Mouse (Mus musculus) limb, embryonic 13.5 days (tissue): ENCODE measurements around the gene Lgi4. TPM values are rescaled to one million over a fixed set of nuclear protein-coding genes. Genes with fewer than 3 reads are reported as not detected.

ENCODE experiments used
- ATAC-seq: fragments of 200-750 bp; cut with Nextera tagmentation; 2 replicates; pipeline ENCODE4 v1.8.0; 2017; ENCODE audit warnings: low read depth, moderate number of reproducible peaks, moderate TSS enrichment; ENCODE audit not compliant: low FRiP score
- H3K27ac ChIP-seq: fragments of 300-500 bp; sonication (generic); 2 replicates; pipeline ENCODE4 v1.5.1; 2015; ENCODE audit warnings: inconsistent platforms, mild to moderate bottlenecking, moderate library complexity
- H3K27me3 ChIP-seq: fragments of 300-500 bp; sonication (generic); 2 replicates; pipeline ENCODE4 v1.6.1; 2015; ENCODE audit warnings: mild to moderate bottlenecking, inconsistent platforms
- H3K36me3 ChIP-seq: fragments of 300-500 bp; sonication (generic); 2 replicates; pipeline ENCODE4 v1.6.1; 2015; ENCODE audit warnings: inconsistent platforms, mild to moderate bottlenecking, moderate library complexity
- H3K4me1 ChIP-seq: fragments of 300-500 bp; sonication (generic); 2 replicates; pipeline ENCODE4 v1.6.1; 2015; ENCODE audit warnings: inconsistent platforms
- H3K4me2 ChIP-seq: fragments of 300-500 bp; sonication (generic); replicated peaks from 2 replicates; pipeline ENCODE4 v1.6.1; 2015; ENCODE audit warnings: inconsistent platforms, mild to moderate bottlenecking, moderate library complexity
- H3K4me3 ChIP-seq: fragments of 300-500 bp; sonication (generic); 2 replicates; pipeline ENCODE4 v1.5.1; 2015; ENCODE audit warnings: moderate library complexity, mild to moderate bottlenecking, inconsistent platforms
- H3K9ac ChIP-seq: fragments of 300-500 bp; sonication (generic); 2 replicates; pipeline ENCODE4 v1.6.1; 2015; ENCODE audit warnings: mild to moderate bottlenecking, inconsistent platforms
- H3K9me3 ChIP-seq: fragments of 300-500 bp; sonication (generic); 2 replicates; pipeline ENCODE4 v1.6.1; 2016; ENCODE audit warnings: inconsistent platforms
- WGBS: fragments of 180-500 bp; shearing (Covaris S2); methylation state at CpG from one replicate; pipeline ENCODE4 v1.1.7; 2015; 5-methylcytosine and 5-hydroxymethylcytosine counted together
- polyA plus RNA-seq: library from polyadenylated mRNA; unstranded; fragments of >200 nt; fragmentation: Nextera tagmentation; extraction: Ambion mirVana; gene quantifications from 2 replicates; pipeline ENCODE4 v1.2.1, GENCODE M21; 2015

Gene Lgi4
- polyA plus RNA-seq, 1 experiment from 2014 or later = 0.67 TPM

DNA sequence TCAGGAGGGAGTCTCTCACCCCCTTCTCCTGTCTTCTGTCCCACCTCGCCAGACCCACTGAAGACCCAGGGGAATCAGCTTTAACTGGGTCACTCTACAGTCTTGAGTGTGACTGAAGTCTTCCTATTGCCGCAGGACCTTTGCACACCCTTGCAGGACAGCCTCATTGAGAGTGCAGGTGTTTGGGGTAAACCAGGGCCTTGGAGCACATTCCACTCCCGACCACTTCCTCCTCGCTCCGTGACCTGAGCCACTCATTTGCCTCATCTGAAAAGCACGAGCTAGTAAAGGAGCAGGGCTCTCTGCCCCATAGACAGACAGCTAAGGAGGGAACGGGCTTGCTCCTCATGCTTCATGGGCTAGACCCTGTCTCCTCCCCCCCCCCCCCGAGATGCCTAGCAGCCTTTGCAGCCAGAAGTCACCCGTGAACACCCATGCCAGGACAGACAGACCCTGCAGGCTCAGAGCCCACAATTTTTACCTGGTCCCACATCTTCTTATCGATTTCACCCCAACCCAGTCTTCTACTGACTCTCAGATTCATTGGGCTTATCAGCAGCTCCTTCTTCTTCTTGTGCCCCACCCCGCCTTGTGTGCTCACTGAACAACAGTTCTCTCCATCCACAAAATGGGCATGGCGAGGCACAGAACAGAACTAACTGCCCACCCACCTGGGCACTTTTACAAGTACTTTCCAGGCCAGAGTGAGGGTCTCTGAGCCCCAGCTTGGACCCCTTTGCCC is 18.7 kb upstream of the Lgi4 start:
- H3K4me3 ChIP-seq = no peak overlapping the region
- no peak overlapping the region for H3K27ac ChIP-seq
- H3K9ac ChIP-seq = no peak overlapping the region
- H3K4me2 ChIP-seq = no peak overlapping the region
- ATAC-seq = no peak
- H3K27me3 ChIP-seq = peaks cover 63% of the 10 kb centered on the region
- H3K9me3 ChIP-seq = no peaks in the 10 kb centered on the region
- H3K36me3 ChIP-seq = no peaks in the 10 kb centered on the region
- peaks cover 14% of the 10 kb centered on the region for H3K4me1 ChIP-seq
- 73% methylated on average over 12 of the region's 12 CpGs for WGBS

DNA sequence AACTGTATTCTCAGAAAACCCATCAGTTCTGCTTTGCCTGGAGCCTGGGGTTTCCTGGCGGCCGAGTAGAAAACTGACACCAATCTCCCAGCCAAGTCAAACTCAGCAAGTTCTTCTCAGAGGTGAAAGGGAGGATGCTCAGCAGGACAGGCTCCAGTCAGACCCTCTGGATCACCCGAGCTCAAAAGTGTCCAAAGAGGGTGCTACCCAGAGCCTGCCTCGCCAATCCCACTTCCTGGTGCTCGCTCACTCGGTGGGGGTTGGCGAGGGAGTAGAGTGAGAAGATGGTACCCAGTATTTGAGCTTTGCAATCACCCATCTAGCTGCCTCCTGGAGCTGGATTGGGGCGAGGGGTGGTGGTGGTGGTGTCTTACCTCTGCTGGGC is 18.1 kb upstream of the Lgi4 start:
- no peaks in the 10 kb centered on the region for H3K36me3 ChIP-seq
- H3K27me3 ChIP-seq = peaks cover 67% of the 10 kb centered on the region
- H3K9ac ChIP-seq = no peak overlapping the region
- no peak overlapping the region for H3K4me3 ChIP-seq
- ATAC-seq = no peak
- 31% methylated on average over 8 of the region's 8 CpGs for WGBS
- H3K4me1 ChIP-seq = peaks cover 14% of the 10 kb centered on the region
- no peaks in the 10 kb centered on the region for H3K9me3 ChIP-seq
- no peak overlapping the region for H3K27ac ChIP-seq
- no peak overlapping the region; the same call in 1 of the 2 replicates for H3K4me2 ChIP-seq

DNA sequence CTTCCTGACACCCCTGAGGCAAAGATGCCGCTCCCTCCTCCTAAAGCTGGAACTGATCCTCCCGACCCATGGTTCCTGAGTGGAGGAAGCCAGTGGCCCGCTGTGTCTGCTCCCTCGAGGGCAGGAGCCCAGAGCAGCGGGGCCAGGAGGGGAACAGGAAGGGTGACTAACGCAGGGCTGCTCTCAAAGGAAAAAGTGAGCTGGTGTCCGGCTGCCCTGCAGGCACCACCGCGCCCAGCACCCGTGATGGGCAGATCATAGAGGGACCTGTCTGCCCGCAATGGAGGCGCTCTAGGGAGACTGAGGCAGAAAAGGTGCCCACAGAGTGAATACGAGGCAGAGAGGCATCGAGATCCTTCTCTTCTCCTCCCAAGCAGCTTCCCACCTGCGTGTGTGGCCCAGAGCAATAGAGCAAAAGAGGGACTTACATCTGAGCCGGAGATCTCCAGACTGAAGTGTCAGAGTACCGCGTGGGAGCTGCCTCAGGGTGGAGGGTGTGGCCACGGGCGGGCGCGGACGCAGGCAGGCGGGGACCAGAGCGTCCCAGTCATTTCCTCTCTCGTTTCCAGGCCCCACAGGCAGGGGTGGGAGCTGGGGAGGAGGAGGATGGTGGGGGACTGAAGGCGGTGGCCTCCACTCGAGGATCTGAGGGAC is 17.4 kb upstream of the Lgi4 start:
- peak; percentile 34; the same call in 1 of the 2 replicates for ATAC-seq
- H3K4me2 ChIP-seq = peak overlapping the region; percentile 61
- no peak overlapping the region for H3K27ac ChIP-seq
- no peaks in the 10 kb centered on the region for H3K9me3 ChIP-seq
- peak overlapping the region; percentile 31 for H3K4me3 ChIP-seq
- peaks cover 14% of the 10 kb centered on the region for H3K4me1 ChIP-seq
- 3% methylated on average over 28 of the region's 28 CpGs for WGBS
- no peaks in the 10 kb centered on the region for H3K36me3 ChIP-seq
- peaks cover 70% of the 10 kb centered on the region for H3K27me3 ChIP-seq
- H3K9ac ChIP-seq = peak overlapping the region; percentile 51

DNA sequence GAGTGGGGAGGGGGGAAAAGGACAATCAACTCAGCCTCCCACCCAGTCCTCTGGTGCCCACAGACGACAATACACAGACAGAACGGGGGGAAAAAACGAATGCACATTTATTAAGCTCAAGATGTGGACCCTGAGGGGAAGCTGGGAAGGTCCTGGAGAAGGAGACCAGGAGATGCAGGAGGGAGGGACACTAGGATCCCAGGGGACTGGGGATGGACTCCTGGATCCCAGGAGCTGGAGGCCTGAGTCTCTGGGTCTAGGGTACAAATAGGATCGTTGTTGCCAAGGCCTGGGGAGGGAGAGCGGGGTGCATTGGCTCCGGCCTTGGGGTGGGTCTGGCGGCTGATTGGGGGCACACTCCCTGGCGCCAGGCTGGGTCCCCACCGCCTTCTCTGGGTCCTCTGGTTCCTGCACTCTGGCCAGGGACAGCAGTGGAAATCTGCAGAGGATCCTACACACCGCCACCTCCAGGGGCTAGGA is 16.7 kb upstream of the Lgi4 start, which contains the start of gene Fxyd5:
Gene Fxyd5 (minus strand): TSS at position 51 of the 480 bp plus-strand sequence.
- peaks cover 75% of the 10 kb centered on the region for H3K27me3 ChIP-seq
- ATAC-seq = no peak
- peak within 1 kb of the TSS; percentile 51 for H3K9ac ChIP-seq
- H3K4me1 ChIP-seq = peaks cover 14% of the 10 kb centered on the region
- no peaks in the 10 kb centered on the region for H3K36me3 ChIP-seq
- no peak within 1 kb of the TSS for H3K27ac ChIP-seq
- whole genome bisulfite sequencing = 37% methylated on average over 10 of the region's 10 CpGs
- peak within 1 kb of the TSS; percentile 31 for H3K4me3 ChIP-seq
- H3K9me3 ChIP-seq = no peaks in the 10 kb centered on the region
- peak within 1 kb of the TSS; percentile 61 for H3K4me2 ChIP-seq

DNA sequence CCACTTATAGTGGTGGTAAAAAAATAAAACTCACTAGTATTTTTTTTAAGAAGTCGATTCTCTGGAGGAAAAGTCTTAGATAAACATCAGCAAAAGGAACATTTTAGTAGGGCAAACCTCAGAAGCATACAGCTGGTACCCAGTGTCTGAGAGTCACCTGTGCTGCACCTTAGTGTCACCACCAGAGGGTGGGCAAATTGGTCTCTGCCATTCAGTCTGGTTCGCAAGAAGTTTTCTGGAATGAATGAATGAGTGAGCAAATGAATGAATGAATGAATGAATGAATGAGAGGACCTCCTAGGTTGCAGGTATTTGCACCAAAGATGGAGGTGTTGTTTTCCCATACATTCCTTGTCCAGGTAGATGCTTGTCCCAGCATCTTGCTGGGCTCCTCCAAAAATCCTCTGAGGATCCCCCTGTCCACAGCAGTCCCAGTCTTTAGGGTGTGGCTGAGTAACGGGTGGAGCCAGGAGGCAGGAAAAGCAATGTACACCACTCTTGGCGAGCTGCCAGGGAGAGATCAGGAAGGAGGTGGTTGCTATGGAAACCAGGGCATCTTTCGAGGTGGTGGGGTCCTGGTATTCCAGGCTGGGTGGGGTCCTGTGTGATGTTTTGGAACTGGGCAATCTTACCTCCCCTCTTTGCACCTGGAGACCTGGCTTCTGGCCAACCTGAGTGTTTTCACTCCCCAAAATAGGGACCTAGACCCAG is 9.9 kb upstream of the Lgi4 start:
- H3K27me3 ChIP-seq = peaks cover 91% of the 10 kb centered on the region
- WGBS = 20% methylated on average over 5 of the region's 5 CpGs
- H3K9me3 ChIP-seq = no peaks in the 10 kb centered on the region
- peaks cover 52% of the 10 kb centered on the region for H3K4me1 ChIP-seq
- H3K36me3 ChIP-seq = no peaks in the 10 kb centered on the region
- H3K4me2 ChIP-seq = peak overlapping the region; percentile 60
- H3K4me3 ChIP-seq = peak overlapping the region; percentile 35
- no peak overlapping the region for H3K27ac ChIP-seq
- ATAC-seq = no peak
- H3K9ac ChIP-seq = no peak overlapping the region

DNA sequence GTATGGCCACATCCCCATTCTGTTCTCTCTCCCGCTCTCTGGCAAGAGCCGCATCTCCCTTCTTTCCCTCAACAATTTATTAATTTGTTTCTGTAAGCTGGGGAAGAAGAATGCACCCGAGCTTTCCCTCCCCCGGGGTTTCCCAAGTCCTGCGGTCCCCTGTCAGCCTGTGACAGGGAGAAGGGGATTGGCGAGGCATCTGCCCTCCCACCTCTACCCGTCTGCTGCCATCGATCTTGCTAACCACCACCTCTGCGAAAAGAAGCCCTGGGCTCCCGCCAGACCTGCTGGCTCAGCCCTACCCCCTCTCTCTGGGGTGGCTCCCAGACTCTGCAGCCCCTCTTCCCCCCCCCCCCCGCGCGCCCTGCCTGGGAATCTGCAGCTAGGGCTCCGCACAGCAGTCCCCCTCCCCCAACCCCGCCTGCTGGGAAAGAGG is 9.3 kb upstream of the Lgi4 start:
- Histone ChIP-seq H3K4me1 (peaks cover 57% of the 10 kb centered on the region), H3K9ac (peak overlapping the region; percentile 25; the same call in 1 of the 2 replicates), H3K27ac (no peak overlapping the region), H3K36me3 (no peaks in the 10 kb centered on the region), H3K9me3 (no peaks in the 10 kb centered on the region), H3K4me2 (peak overlapping the region; percentile 60), H3K27me3 (peaks cover 91% of the 10 kb centered on the region), H3K4me3 (peak overlapping the region; percentile 35)
- 2% methylated on average over 13 of the region's 15 CpGs for WGBS
- ATAC-seq = no peak

DNA sequence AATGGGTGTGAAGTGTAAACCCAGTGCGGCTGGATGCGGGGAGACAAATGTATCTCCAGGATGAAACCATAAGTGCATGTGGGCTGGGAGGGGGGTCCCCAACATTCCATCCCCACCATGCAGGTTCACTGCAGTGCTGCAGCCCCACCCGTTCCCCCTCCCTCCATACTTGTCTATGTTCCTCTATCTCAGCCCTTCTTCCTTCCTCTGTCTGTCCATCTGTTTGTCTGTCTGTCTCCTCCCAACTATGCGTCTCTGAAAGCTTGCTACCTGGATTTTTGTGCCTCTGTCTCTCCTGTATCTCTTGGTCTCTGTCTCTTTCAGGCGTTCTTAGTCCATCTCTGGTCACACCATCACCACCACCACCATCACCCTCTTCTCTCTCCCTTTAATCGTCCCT is 8.7 kb upstream of the Lgi4 start:
- 6% methylated on average over 6 of the region's 6 CpGs for WGBS
- H3K9me3 ChIP-seq = no peaks in the 10 kb centered on the region
- peak overlapping the region; percentile 25; the same call in 1 of the 2 replicates for H3K9ac ChIP-seq
- no peak overlapping the region for H3K27ac ChIP-seq
- no peaks in the 10 kb centered on the region for H3K36me3 ChIP-seq
- H3K27me3 ChIP-seq = peaks cover 86% of the 10 kb centered on the region
- H3K4me1 ChIP-seq = peaks cover 64% of the 10 kb centered on the region
- peak overlapping the region; percentile 35 for H3K4me3 ChIP-seq
- peak overlapping the region; percentile 60 for H3K4me2 ChIP-seq
- no peak for ATAC-seq

DNA sequence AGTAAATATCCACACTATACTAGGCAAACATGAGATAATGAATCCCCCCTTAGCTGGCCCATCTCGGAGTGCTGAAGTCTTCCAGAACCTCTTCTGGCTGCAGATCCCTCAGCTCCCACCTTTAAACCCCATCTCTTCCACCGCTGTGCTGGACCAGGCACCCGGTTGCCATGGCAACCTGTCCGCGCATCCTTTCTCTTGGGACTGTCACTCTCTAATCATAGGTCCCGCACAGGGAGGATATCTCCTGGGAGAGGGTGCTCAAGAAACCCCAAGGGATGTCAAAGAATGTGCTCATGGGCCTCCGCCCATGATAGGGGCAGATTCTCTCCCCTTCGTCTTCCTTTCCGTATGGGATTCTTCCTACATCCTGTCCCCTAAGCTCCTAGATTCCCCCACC is 8.2 kb upstream of the Lgi4 start:
- Histone ChIP-seq H3K9ac (peak overlapping the region; percentile 48; the same call in 1 of the 2 replicates), H3K27me3 (peaks cover 83% of the 10 kb centered on the region), H3K4me1 (peaks cover 65% of the 10 kb centered on the region), H3K36me3 (no peaks in the 10 kb centered on the region), H3K4me2 (peak overlapping the region; percentile 60), H3K27ac (no peak overlapping the region), H3K9me3 (no peaks in the 10 kb centered on the region), H3K4me3 (peak overlapping the region; percentile 35)
- WGBS = 2% methylated on average over 9 of the region's 9 CpGs
- no peak for ATAC-seq

DNA sequence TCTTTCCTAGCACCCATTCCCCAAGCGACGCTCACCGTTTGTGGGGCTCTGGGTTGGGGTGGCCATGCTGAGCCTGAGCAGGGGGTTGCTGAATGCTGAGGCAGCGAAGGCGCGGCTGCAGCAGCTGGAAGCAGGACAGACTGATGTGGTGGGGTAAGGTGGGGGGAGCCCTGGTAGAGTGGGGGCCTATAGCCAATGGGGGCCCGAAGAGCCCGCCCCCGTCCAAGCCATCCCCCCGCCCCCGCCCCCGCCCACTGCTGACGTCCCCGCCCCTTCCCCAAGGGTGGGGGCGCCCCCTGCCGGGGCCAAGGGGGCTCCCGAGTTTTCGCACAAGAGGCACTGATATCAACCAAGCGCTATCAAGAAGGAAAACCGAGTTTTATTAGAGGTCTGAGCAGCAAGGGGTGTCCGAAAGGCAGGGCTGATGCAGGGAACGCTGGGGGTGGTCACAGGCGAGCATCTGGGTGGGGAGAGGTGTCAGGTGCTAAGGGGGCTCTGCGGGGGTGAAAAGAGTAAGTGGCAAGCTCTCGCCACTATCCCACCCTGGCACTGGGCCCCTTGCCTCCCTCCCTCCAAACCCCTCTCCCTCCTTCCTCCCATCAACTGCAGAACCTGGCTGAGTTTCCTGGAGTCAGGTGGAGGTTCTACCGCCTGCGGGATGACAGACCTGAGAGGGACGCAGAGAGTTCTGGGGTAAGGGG is 7.7 kb upstream of the Lgi4 start, which contains the start of gene Fxyd7:
Gene Fxyd7 (minus strand): TSS at position 147 of the 701 bp plus-strand sequence.
- peak within 1 kb of the TSS; percentile 35 for H3K4me3 ChIP-seq
- no peaks in the 10 kb centered on the region for H3K9me3 ChIP-seq
- peaks cover 65% of the 10 kb centered on the region for H3K4me1 ChIP-seq
- no peaks in the 10 kb centered on the region for H3K36me3 ChIP-seq
- peak within 1 kb of the TSS; percentile 60 for H3K4me2 ChIP-seq
- H3K27me3 ChIP-seq = peaks cover 83% of the 10 kb centered on the region
- ATAC-seq = no peak
- H3K9ac ChIP-seq = peak within 1 kb of the TSS; percentile 48; the same call in 1 of the 2 replicates
- H3K27ac ChIP-seq = no peak within 1 kb of the TSS
- WGBS = 2% methylated on average over 26 of the region's 28 CpGs

DNA sequence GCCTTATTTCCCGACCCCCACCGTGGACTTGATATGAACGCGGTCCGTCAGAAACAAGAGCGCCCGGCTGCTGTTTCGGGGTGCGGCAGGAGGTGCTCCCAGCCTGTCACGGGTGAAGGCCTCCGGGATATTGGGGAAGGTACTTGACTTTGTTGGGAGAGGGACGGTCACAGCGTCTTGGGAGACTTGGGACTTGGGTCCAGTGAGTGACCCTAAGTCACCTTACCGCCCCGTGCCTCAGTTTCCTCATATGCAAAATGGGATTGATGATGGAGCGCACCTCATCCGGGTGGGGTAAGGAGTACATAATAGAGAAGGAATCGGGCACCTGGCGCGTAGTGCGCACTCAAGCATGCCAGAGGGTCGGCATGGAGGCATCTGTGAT is 6.9 kb upstream of the Lgi4 start:
- H3K27me3 ChIP-seq = peaks cover 76% of the 10 kb centered on the region
- no peak for ATAC-seq
- H3K4me3 ChIP-seq = peak overlapping the region; percentile 35
- H3K27ac ChIP-seq = no peak overlapping the region
- 3% methylated on average over 22 of the region's 22 CpGs for WGBS
- H3K4me1 ChIP-seq = peaks cover 65% of the 10 kb centered on the region
- no peak overlapping the region for H3K9ac ChIP-seq
- peak overlapping the region; percentile 60 for H3K4me2 ChIP-seq
- H3K9me3 ChIP-seq = no peaks in the 10 kb centered on the region
- no peaks in the 10 kb centered on the region for H3K36me3 ChIP-seq

DNA sequence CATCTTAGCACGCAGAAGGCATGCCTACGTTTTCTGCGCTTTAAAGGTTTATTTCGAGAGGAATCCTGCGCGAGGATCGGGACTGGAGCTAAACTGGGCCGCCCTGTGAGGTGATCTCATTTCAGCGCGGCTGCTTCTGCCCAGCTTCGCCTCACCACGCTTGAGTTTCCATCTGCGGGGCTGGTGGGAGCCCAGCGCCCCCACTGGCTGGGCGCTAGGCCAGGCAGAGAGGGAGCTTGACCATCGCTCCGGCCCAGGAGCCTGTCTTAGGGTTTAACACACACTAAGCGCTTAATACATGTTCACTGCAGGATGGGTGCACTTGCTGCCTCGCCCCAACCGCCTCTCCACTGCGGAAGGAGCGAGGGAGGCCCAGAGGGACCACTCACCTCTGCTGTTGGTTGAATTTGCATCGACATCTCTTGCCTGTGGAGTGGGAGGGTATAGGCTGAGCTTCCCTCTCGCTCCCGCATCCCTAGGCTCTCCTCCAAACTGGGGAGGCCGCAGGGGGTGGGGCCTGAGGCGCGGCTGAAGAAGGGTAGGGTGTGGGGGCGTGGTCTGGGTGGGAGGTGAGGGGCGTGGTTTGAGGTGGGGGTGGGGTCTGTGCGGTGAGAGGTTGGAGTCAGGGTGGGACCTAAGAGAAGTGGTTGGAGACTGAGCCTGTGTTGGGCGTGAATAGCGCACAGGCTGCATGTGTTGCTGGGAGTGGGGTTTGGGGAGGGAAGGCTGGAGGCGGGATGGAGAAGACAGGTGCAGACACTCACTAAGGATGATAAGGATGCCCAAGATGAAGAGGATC is 6.3 kb upstream of the Lgi4 start:
- Histone ChIP-seq H3K27ac (no peak overlapping the region), H3K4me1 (peaks cover 65% of the 10 kb centered on the region), H3K9ac (no peak overlapping the region), H3K4me2 (peak overlapping the region; percentile 60), H3K4me3 (peak overlapping the region; percentile 35), H3K9me3 (no peaks in the 10 kb centered on the region), H3K36me3 (no peaks in the 10 kb centered on the region), H3K27me3 (peaks cover 71% of the 10 kb centered on the region)
- WGBS = 2% methylated on average over 34 of the region's 34 CpGs
- peak; percentile 13; the same call in 1 of the 2 replicates for ATAC-seq
